Mouse (Mus musculus) CH12.LX (cell line): ENCODE results near the gene Nrgn. TPM values are rescaled to one million over a fixed set of nuclear protein-coding genes. Genes with fewer than 3 reads are reported as not detected.
A peak's percentile ranks its signal among the peaks of the same experiment; 100 is the strongest.

Source experiments
- DNase-seq: peaks from one replicate; pipeline ENCODE4 v3.0.0-alpha.2; 2013; ENCODE audit errors: extremely low read depth
- H3K27ac ChIP-seq: 2 replicates; pipeline ENCODE4 v1.5.1; 2012; ENCODE audit warnings: low read depth, mild to moderate bottlenecking, control low read depth, moderate library complexity; ENCODE audit not compliant: insufficient read depth
- H3K27me3 ChIP-seq: replicated peaks from 2 replicates; pipeline ENCODE3; 2012; ENCODE audit warnings: inconsistent platforms
- H3K36me3 ChIP-seq, 2 experiments: replicated peaks in 1 of 2; 2 replicates each; pipeline versions ENCODE3 to v1.6.1; 2012; ENCODE audit warnings: inconsistent platforms in 1 of 2, low read length in 1 of 2, mild to moderate bottlenecking in 1 of 2, mixed read lengths in 1 of 2, moderate library complexity in 1 of 2; ENCODE audit not compliant: control insufficient read depth in 1 of 2, insufficient read depth in 1 of 2
- H3K4me1 ChIP-seq, 2 experiments: 2 replicates each; pipeline ENCODE4 v1.6.1; 2012; ENCODE audit warnings: inconsistent platforms in 1 of 2, moderate library complexity in 1 of 2; ENCODE audit not compliant: insufficient read depth in 2 of 2, control insufficient read depth in 1 of 2
- H3K4me2 ChIP-seq: 2 replicates; pipeline ENCODE4 v1.6.1; 2012; ENCODE audit warnings: low read depth, mild to moderate bottlenecking, control low read depth; ENCODE audit not compliant: poor library complexity, insufficient read depth, severe bottlenecking
- H3K4me3 ChIP-seq, 3 experiments: fragments of 150-350 bp in 1 of 3; sonication (generic) in 1 of 3; replicated peaks in 1 of 3; 2 replicates each; pipeline versions ENCODE3 to v1.5.1; 2011 to 2012; ENCODE audit warnings: low read depth in 2 of 3, low read length in 2 of 3, mild to moderate bottlenecking in 2 of 3, moderate library complexity in 2 of 3, control low read depth in 1 of 3, improper control_type of control experiment in 1 of 3, inconsistent platforms in 1 of 3, mixed read lengths in 1 of 3; ENCODE audit not compliant: poor library complexity in 1 of 3
- H3K79me2 ChIP-seq: replicated peaks from 2 replicates; pipeline ENCODE4 v1.6.1; 2012; ENCODE audit warnings: mild to moderate bottlenecking, moderate library complexity; ENCODE audit not compliant: control insufficient read depth, poor library complexity, insufficient read depth, severe bottlenecking; ENCODE audit errors: extremely low read depth
- H3K9ac ChIP-seq: 2 replicates; pipeline ENCODE4 v1.6.1; 2012; ENCODE audit warnings: low read depth, mild to moderate bottlenecking, control low read depth, moderate library complexity; ENCODE audit not compliant: insufficient read depth
- H3K9me3 ChIP-seq: replicated peaks from 2 replicates; pipeline ENCODE3; 2012; ENCODE audit warnings: low read length, inconsistent platforms, mixed read lengths
- BHLHE40 ChIP-seq: IDR thresholded peaks from 2 replicates; pipeline ENCODE4 v1.6.1; 2011; ENCODE audit warnings: mild to moderate bottlenecking, low read depth, low read length, improper control_type of control experiment
- CHD1 ChIP-seq: IDR thresholded peaks from 2 replicates; pipeline ENCODE4 v1.6.1; 2012; ENCODE audit warnings: low read depth, low read length, improper control_type of control experiment, inconsistent platforms
- CHD2 ChIP-seq: IDR thresholded peaks from 2 replicates; pipeline ENCODE4 v1.6.1; 2011; ENCODE audit warnings: low read length, improper control_type of control experiment
- E2F4 ChIP-seq: IDR thresholded peaks from 2 replicates; pipeline ENCODE4 v1.6.1; 2011; ENCODE audit warnings: low read depth, low read length, improper control_type of control experiment; ENCODE audit not compliant: insufficient replicate concordance
- ELF1 ChIP-seq: IDR thresholded peaks from 2 replicates; pipeline ENCODE4 v1.6.1; 2014; ENCODE audit warnings: low read depth, mild to moderate bottlenecking, inconsistent platforms, low read length, improper control_type of control experiment
- ETS1 ChIP-seq: conservative IDR thresholded peaks from 2 replicates; pipeline ENCODE4 v1.6.1; 2012; ENCODE audit warnings: low read depth, mild to moderate bottlenecking, inconsistent platforms, low read length, improper control_type of control experiment, moderate library complexity
- GABPA ChIP-seq: IDR thresholded peaks from 2 replicates; pipeline ENCODE4 v1.6.1; 2012; ENCODE audit warnings: low read depth, low read length, improper control_type of control experiment, inconsistent platforms; ENCODE audit not compliant: insufficient replicate concordance
- IRF4 ChIP-seq: IDR thresholded peaks from 2 replicates; pipeline ENCODE4 v1.6.1; 2014; ENCODE audit warnings: low read depth, mild to moderate bottlenecking, inconsistent platforms, low read length, improper control_type of control experiment
- JUN ChIP-seq: IDR thresholded peaks from 2 replicates; pipeline ENCODE4 v1.6.1; 2011; ENCODE audit warnings: low read depth, mild to moderate bottlenecking, low read length, improper control_type of control experiment, moderate library complexity; ENCODE audit not compliant: insufficient read depth
- JUND ChIP-seq: conservative IDR thresholded peaks from 2 replicates; pipeline ENCODE4 v1.6.1; 2011; ENCODE audit warnings: low read depth, low read length, improper control_type of control experiment
- MAX ChIP-seq: IDR thresholded peaks from 2 replicates; pipeline ENCODE4 v1.6.1; 2011; ENCODE audit warnings: low read length, improper control_type of control experiment
- MXI1 ChIP-seq: IDR thresholded peaks from 2 replicates; pipeline ENCODE4 v1.6.1; 2011; ENCODE audit warnings: mild to moderate bottlenecking, low read depth, low read length, improper control_type of control experiment
- NELFE ChIP-seq: IDR thresholded peaks from 2 replicates; pipeline ENCODE4 v1.6.1; 2011; ENCODE audit warnings: low read depth, low read length, improper control_type of control experiment
- PAX5 ChIP-seq: IDR thresholded peaks from 2 replicates; pipeline ENCODE4 v1.6.1; 2012; ENCODE audit warnings: low read length, inconsistent platforms, mixed read lengths
- POLR2AphosphoS2 ChIP-seq: IDR thresholded peaks from 2 replicates; pipeline ENCODE4 v1.6.1; 2011; ENCODE audit warnings: low read depth, low read length, improper control_type of control experiment
- TBP ChIP-seq: conservative IDR thresholded peaks from 2 replicates; pipeline ENCODE4 v1.6.1; 2011; ENCODE audit warnings: low read depth, low read length, improper control_type of control experiment
- TCF12 ChIP-seq: IDR thresholded peaks from 2 replicates; pipeline ENCODE4 v1.6.1; 2014; ENCODE audit warnings: low read depth, mild to moderate bottlenecking, inconsistent platforms, low read length, improper control_type of control experiment
- UBTF ChIP-seq: IDR thresholded peaks from 2 replicates; pipeline ENCODE4 v1.6.1; 2012; ENCODE audit warnings: low read depth, mild to moderate bottlenecking, inconsistent platforms, low read length, improper control_type of control experiment, moderate library complexity
- USF1 ChIP-seq: IDR thresholded peaks from 2 replicates; pipeline ENCODE4 v1.6.1; 2014; ENCODE audit warnings: low read depth, mild to moderate bottlenecking, inconsistent platforms, low read length, improper control_type of control experiment
- ZC3H11A ChIP-seq: IDR thresholded peaks from 2 replicates; pipeline ENCODE4 v1.6.1; 2012; ENCODE audit warnings: low read depth, mild to moderate bottlenecking, inconsistent platforms, low read length, improper control_type of control experiment
- ZKSCAN1 ChIP-seq: IDR thresholded peaks from 2 replicates; pipeline ENCODE4 v1.6.1; 2012; ENCODE audit warnings: low read depth, inconsistent platforms, low read length, improper control_type of control experiment, borderline replicate concordance
- dilution Hi-C: fragments of 300-500 bp; cut with MboI; formaldehyde crosslinking; loops from 2 replicates; pipeline ENCODE4 v1.14.3; 2020; ENCODE audit warnings: low sequenced_read_pairs; ENCODE audit not compliant: extremely low pct_unique_long_range_greater_than_20kb, extremely low pct_ligation_motif_present
- in situ Hi-C: fragments of 300-500 bp; cut with MboI; formaldehyde crosslinking; loops from 3 replicates; pipeline ENCODE4 v1.14.3; 2019; ENCODE audit warnings: low sequenced_read_pairs, low pct_ligation_motif_present, low pct_unique_long_range_greater_than_20kb, mixed read lengths
- polyA plus RNA-seq: library from polyadenylated mRNA; unstranded; fragments of >175 nt; gene quantifications from 2 replicates; pipeline ENCODE4 v1.2.1, GENCODE M21; 2012; ENCODE audit warnings: low read depth; ENCODE audit not compliant: insufficient read length
- total RNA-seq, 2 experiments: library from RNA; depleted of rRNA; stranded (reverse); fragments of 300-350 nt in 1 of 2; fragments of >200 nt in 1 of 2; gene quantifications; 2 replicates each; pipeline ENCODE4 v1.2.3; 2012 to 2014

Nrgn gene
- total and polyA plus RNA-seq, 3 experiments: 0.42 to 4.1 TPM; not detected in 1

DNA sequence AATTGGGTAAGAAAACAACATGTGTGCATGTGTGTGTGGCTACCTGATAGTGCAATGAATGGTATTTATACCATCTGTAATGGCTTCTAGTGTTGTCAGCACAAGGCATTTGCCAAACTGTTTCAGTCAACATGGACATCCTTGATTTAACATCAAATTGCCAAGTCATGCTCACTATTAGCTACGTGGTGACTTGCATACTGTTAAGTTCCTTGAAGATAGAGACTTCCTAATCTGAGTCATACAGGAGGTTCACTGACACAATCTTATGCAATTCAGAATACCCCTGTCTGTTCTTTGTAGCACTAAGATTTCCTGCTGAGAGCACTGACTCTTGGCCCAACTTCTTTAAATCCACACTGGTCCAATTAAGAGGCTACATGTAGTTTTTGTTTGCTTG lies 35.2 kb downstream of the Nrgn start:
- Histone ChIP-seq H3K4me1 (peaks cover 5 to 32% of the 10 kb centered on the region in 2 experiments), H3K4me3 (no peak overlapping the region), H3K9me3 (no peaks in the 10 kb centered on the region), H3K9ac (no peak overlapping the region), H3K4me2 (no peak overlapping the region)
- peak; percentile 23 for DNase-seq
- dilution Hi-C loops (no loop called here), in situ Hi-C loops (no loop called here)
- TF ChIP-seq ETS1 (no peak), MAX (no peak), USF1 (no peak), ZKSCAN1 (no peak), NELFE (no peak), CHD1 (no peak), JUND (no peak), POLR2AphosphoS2 (no peak), UBTF (no peak), CHD2 (no peak), TCF12 (no peak), ELF1 (no peak)
- TF ChIP-seq, all 38 proteins: peak for 0
- Histone ChIP-seq H3K79me2 (no peaks in the 10 kb centered on the region; the same call in 1 of the 2 replicates), H3K36me3 (peaks cover 6 to 25% of the 10 kb centered on the region in 2 experiments), H3K27ac (no peak overlapping the region), H3K27me3 (no peaks in the 10 kb centered on the region)

DNA sequence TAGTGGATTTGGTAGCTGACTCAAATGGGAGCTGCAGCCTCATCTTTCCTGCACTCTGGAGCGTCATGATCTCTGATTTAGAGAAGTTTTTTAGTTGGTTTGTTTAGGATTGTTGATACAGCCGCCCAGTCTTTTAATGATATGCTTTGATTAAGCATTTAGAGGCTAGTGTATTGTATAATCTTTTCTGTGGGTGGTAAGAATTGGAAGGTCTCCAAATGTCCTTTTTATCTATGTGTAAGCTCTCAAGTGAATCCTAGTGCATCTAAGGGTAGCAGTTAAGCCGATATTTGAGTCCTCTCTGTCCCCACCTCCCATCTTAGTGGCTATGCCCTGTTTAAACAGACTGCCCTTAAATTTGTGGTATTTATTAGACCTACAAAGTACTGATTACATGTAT lies 38.2 kb downstream of the Nrgn start:
- Histone ChIP-seq H3K27ac (no peak overlapping the region), H3K4me1 (peaks cover 5 to 32% of the 10 kb centered on the region in 2 experiments), H3K9me3 (no peaks in the 10 kb centered on the region), H3K4me3 (no peak overlapping the region), H3K4me2 (no peak overlapping the region), H3K9ac (no peak overlapping the region), H3K27me3 (no peaks in the 10 kb centered on the region), H3K36me3 (peaks cover 6 to 11% of the 10 kb centered on the region in 2 experiments), H3K79me2 (peaks cover 3% of the 10 kb centered on the region; the same call in 1 of the 2 replicates)
- dilution Hi-C loops (no loop called here), in situ Hi-C loops (no loop called here)
- DNase-seq: no peak
- TF ChIP-seq JUN (no peak), GABPA (no peak), ZKSCAN1 (no peak), BHLHE40 (no peak), MXI1 (no peak), TBP (no peak), ETS1 (no peak), ZC3H11A (no peak), E2F4 (no peak), PAX5 (no peak), UBTF (no peak), IRF4 (no peak)
